Comparison of ENCODE assay signal across 8 mouse cellular contexts in the genomic region with DNA sequence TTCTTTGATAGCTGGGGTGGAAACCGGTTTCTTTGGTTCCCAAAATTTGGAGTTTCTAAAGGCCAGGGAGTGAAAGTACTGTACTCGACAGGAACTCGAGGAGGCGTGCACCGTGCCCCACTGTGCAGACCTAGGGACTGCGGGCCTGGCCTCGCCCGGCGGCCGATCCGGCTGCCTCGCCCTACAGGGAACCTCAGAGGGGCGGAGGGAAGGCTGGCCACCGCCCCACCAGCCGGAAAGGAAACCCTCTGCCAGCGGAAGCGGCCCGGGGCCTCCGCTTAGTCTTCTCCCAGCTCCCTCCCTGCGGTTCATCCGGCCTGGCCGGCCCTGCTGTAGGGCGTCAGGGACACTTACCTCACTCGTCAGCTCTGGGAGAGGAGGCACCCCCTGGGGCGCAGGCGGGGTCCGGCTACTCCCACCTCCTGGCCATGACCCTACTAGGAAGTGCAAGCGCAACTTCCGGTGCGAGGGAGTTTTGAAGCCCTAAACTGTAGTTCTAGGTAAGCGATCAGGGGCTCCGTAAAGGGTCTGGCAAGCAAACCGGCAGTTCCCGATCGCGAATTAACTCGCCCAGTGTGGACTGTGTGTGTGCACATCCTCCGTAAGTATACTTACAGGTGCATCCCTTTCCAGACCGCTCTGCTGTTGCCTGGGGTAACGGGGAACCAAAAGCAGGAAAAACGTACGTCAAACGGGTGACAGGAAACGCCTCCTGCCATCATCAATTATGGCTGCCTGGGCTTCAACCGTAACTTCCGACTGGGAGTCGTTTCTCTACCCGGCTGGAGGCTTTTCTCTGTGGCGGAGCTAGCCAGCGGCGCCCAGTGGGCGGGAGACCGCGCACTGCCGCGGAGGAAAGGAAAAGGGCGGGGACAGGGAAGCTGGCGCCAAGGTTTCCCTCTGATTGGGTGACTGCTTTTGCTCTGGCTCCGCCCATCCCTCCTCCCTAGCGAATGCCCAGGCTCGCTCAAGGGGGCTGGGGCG. TPM values are rescaled to one million over a fixed set of nuclear protein-coding genes. Genes with fewer than 3 reads are reported as not detected.
DNase-seq lines count a peak whose midpoint lies in the region; ATAC-seq lines count a peak whose summit lies in the region.

Gene Shoc2, plus strand, starts transcription at position 505 of the 984 bp plus-strand sequence.
Gene Bbip1, minus strand, starts transcription at position 826 of the 984 bp plus-strand sequence.

- WGBS in hindbrain, embryonic 16.5 days: under 1% methylated on average over 53 of the region's 62 CpGs
- WGBS in macrophage (ENCODE audit: missing documents): under 1% methylated on average over 60 of the region's 62 CpGs

- H3K9me3 ChIP-seq in hindbrain, embryonic 16.5 days (ENCODE audit: control insufficient read depth, low read length): no peaks in the 10 kb centered on the region

- peaks cover 56% of the 10 kb centered on the region for H3K79me2 ChIP-seq in macrophage (ENCODE audit: inconsistent target)

- DNase-seq in WW6 (ENCODE audit: low read depth, low spot score): peak; percentile 94
- peak; percentile 87 to 97 for DNase-seq in cerebellum, postnatal 4 days (ENCODE audit: low spot score in 2 of 2)
- DNase-seq in gastrocnemius, adult 18-20 months (ENCODE audit: low spot score): peak; percentile 99
- DNase-seq in left cerebral cortex, adult 18-20 months (ENCODE audit: low spot score in 2 of 2): peak; percentile 95 to 98
- peak; percentile 100 for DNase-seq in right cerebral cortex, adult 18-20 months
- DNase-seq in urinary bladder, postnatal 10 days (ENCODE audit: low spot score): peak; percentile 91

- peak within 1 kb of the TSS; percentile 97 for H3K9ac ChIP-seq in hindbrain, embryonic 16.5 days (ENCODE audit: low read depth, low read length)

- H3K36me3 ChIP-seq in hindbrain, embryonic 16.5 days (ENCODE audit: control insufficient read depth, insufficient read depth, low read length): no peaks in the 10 kb centered on the region
- H3K36me3 ChIP-seq in macrophage (ENCODE audit: inconsistent target): no peaks in the 10 kb centered on the region

- peak within 1 kb of the TSS; percentile 99 for H3K27ac ChIP-seq in hindbrain, embryonic 16.5 days (ENCODE audit: low read depth, low read length)
- H3K27ac ChIP-seq in macrophage: peak within 1 kb of the TSS; percentile 78

- ATAC-seq in hindbrain, embryonic 16.5 days: peak; percentile 95

- peaks cover 8% of the 10 kb centered on the region for H3K4me1 ChIP-seq in hindbrain, embryonic 16.5 days (ENCODE audit: control insufficient read depth, insufficient read depth, low read depth, low read length)

- H3K4me2 ChIP-seq in hindbrain, embryonic 16.5 days (ENCODE audit: low read length): peak within 1 kb of the TSS; percentile 66

- peak within 1 kb of the TSS; percentile 97 for H3K4me3 ChIP-seq in hindbrain, embryonic 16.5 days (ENCODE audit: low read length)
- H3K4me3 ChIP-seq in macrophage (ENCODE audit: inconsistent target): peak within 1 kb of the TSS; percentile 74

- no peaks in the 10 kb centered on the region for H3K27me3 ChIP-seq in hindbrain, embryonic 16.5 days (replicated peaks; ENCODE audit: control insufficient read depth, insufficient read depth, low read length)

RNA-seq across cellular contexts. Expression of gene Shoc2, which starts in this region (rescaled TPM):
- total RNA-seq in gastrocnemius, adult 18-20 months (2021): 10 to 100 TPM; 21.9 to 26.0 TPM
- 55.4 and 67.7 TPM in 2 replicates for polyA plus RNA-seq in hindbrain, embryonic 16.5 days (2015; fragmentation: Nextera tagmentation; extraction: Ambion mirVana)
- total RNA-seq in left cerebral cortex, adult 18-20 months (2021): 10 to 100 TPM; 55.5 to 59.4 TPM
- total RNA-seq in macrophage (2018; cell fraction: chromatin; rRNA removed): 100 to 1,000 TPM in 2 of 26 experiments, 10 to 100 TPM in 24; 33.5 to 123 (median 48.3) TPM
- total RNA-seq in macrophage (2018; cell fraction: cytosol; rRNA removed): 10 to 100 TPM; 30.6 to 51.9 (median 39.8) TPM
- 100 to 1,000 TPM in 1 of 26 experiments, 10 to 100 TPM in 25; 36.2 to 109 (median 50.6) TPM for total RNA-seq in macrophage (2018; cell fraction: nucleus; rRNA removed)
- polyA plus RNA-seq in macrophage (2018): 23.0 to 34.4 TPM (median 31.5 TPM) in 3 replicates

RNA-seq across cellular contexts. Expression of gene Bbip1, which starts in this region (rescaled TPM):
- 10 to 100 TPM; 39.2 to 40.7 TPM for total RNA-seq in gastrocnemius, adult 18-20 months (2021)
- 134 and 142 TPM in 2 replicates for polyA plus RNA-seq in hindbrain, embryonic 16.5 days (2015; fragmentation: Nextera tagmentation; extraction: Ambion mirVana)
- total RNA-seq in left cerebral cortex, adult 18-20 months (2021): 10 to 100 TPM; 49.9 to 57.7 TPM
- total RNA-seq in macrophage (2018; cell fraction: chromatin; rRNA removed): 10 to 100 TPM; 18.4 to 53.7 (median 36.8) TPM
- 10 to 100 TPM; 45.6 to 84.6 (median 58.3) TPM for total RNA-seq in macrophage (2018; cell fraction: cytosol; rRNA removed)
- 10 to 100 TPM; 18.7 to 58.6 (median 39.5) TPM for total RNA-seq in macrophage (2018; cell fraction: nucleus; rRNA removed)
- polyA plus RNA-seq in macrophage (2018): 49.1 to 71.9 TPM (median 71.7 TPM) in 3 replicates

Comparison
In these comparisons a context has a peak if more than half of its experiments do, and no peak if none do; other contexts are left out.
1. Peak in every context shown above with its lines: DNase-seq, ATAC-seq, H3K4me3 ChIP-seq and H3K27ac ChIP-seq.